Mouse (Mus musculus) ES-Bruce4 (cell line): Measurements from ENCODE around the gene Rab4a.

ENCODE experiments used
- CTCF ChIP-seq: IDR thresholded peaks from one replicate; pipeline ENCODE4 v1.8.1; 2011; ENCODE audit warnings: low read depth, low read length
- POLR2A ChIP-seq: IDR thresholded peaks from one replicate; pipeline ENCODE4 v1.8.1; 2011; ENCODE audit warnings: low read length; ENCODE audit not compliant: insufficient read depth

- TF ChIP-seq POLR2A, result no peak
- no peak for TF ChIP-seq CTCF
These were observed 1.2 kb upstream of the Rab4a start for GRCm38 (mm10) chr8:123804586-123804985.
